Mouse (Mus musculus): Measurements from ENCODE around the gene Il2rb. TPM values are rescaled to one million over a fixed set of nuclear protein-coding genes. Genes with fewer than 3 reads are reported as not detected.

The Il2rb gene
- polyA plus RNA-seq, 1 experiment: 63.5 TPM

DNA sequence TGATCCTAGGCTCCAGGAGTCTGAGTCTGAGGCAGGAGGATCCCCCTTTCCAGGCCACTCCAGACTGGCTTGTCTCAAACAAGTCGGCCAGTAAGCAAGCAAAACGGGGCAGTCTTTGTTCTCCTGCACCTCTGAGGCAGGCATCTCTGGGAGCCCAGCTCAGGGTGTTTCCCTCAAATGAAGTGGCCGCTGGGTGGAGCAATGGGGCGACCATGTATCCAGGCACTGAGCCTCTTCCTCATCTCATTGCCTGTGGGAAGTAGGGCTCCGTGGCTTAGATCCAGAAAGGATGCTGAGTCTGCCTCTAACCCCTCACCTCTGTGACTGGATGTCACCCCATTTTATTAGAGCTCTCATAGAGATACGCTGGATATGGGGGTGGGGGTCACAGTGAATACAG is 28.3 kb downstream of the Il2rb start:
- H3K27me3 ChIP-seq (ENCODE audit: control insufficient read depth, insufficient read depth, low read length): no peaks in the 10 kb centered on the region
- DNase-seq (ENCODE audit: low read depth in 1 of 2, low spot score in 2 of 2): no peak
- 52% methylated on average over 6 of the region's 6 CpGs for WGBS
- H3K4me1 ChIP-seq (ENCODE audit: control insufficient read depth, insufficient read depth, insufficient read length): no peaks in the 10 kb centered on the region
- TF ChIP-seq POLR2A (IDR thresholded peaks at IDR 0.05; ENCODE audit: low read depth, low read length) (no peak), CTCF (IDR thresholded peaks at IDR 0.05; ENCODE audit: extremely low read depth, insufficient read depth, insufficient read length, insufficient replicate concordance) (no peak)
- H3K4me3 ChIP-seq (ENCODE audit: extremely low read depth, insufficient read depth, insufficient read length): no peak overlapping the region
- H3K27ac ChIP-seq (ENCODE audit: insufficient read depth, low read length): no peak overlapping the region
- no peaks in the 10 kb centered on the region for H3K36me3 ChIP-seq (ENCODE audit: control insufficient read depth, insufficient read depth, low read length)

DNA sequence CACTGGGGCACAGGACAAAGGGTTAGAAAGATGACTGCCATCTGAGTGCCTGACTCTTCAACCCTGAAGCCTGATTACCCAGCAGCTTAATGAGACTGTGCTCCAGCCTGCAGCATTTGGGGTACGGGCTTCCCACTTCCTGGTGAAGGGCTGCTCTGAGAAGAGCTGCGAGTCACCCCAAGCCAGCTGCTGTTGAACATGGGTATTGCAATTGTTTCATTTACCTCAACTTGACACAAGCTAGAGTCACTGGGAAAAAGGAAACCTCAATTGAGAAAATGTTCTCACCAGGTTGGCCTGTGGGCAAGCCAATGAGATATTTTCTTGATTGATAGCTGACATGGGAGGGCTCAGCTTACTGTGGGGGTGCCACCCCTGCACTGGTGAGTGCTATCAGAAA is 32.1 kb downstream of the Il2rb start:
- 10% methylated on average over 2 of the region's 2 CpGs for whole genome bisulfite sequencing
- H3K4me3 ChIP-seq (ENCODE audit: extremely low read depth, insufficient read depth, insufficient read length): no peak overlapping the region
- H3K27ac ChIP-seq (ENCODE audit: insufficient read depth, low read length): no peak overlapping the region
- no peaks in the 10 kb centered on the region for H3K36me3 ChIP-seq (ENCODE audit: control insufficient read depth, insufficient read depth, low read length)
- H3K27me3 ChIP-seq (ENCODE audit: control insufficient read depth, insufficient read depth, low read length): no peaks in the 10 kb centered on the region
- no peak for TF ChIP-seq CTCF (IDR thresholded peaks at IDR 0.05; ENCODE audit: extremely low read depth, insufficient read depth, insufficient read length, insufficient replicate concordance)
- DNase-seq (ENCODE audit: low read depth in 1 of 2, low spot score in 2 of 2): no peak
- no peaks in the 10 kb centered on the region for H3K4me1 ChIP-seq (ENCODE audit: control insufficient read depth, insufficient read depth, insufficient read length)

DNA sequence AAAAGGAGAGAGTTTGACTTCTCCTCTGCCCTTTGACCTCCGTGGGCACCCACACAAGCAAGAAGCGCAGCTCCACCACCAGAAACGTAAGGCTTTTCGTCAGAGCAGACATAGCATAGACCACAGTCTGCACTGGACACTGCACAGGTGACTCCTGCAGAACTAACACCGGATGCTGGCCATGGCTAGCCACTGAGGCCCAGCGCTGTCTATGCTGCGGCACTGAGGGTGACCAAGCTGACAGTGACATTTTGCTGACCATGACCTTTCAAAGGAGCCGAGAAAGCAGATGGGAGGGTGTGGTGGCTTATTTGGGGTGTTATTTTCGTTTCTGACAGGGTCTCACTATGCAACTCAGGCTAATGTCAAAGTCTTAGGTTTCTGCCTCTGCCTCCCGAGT is 37.9 kb downstream of the Il2rb start:
- H3K36me3 ChIP-seq (ENCODE audit: control insufficient read depth, insufficient read depth, low read length): no peaks in the 10 kb centered on the region
- no peaks in the 10 kb centered on the region for H3K27me3 ChIP-seq (ENCODE audit: control insufficient read depth, insufficient read depth, low read length)
- DNase-seq (ENCODE audit: low read depth in 1 of 2, low spot score in 2 of 2): no peak
- TF ChIP-seq CTCF (IDR thresholded peaks at IDR 0.05; ENCODE audit: extremely low read depth, insufficient read depth, insufficient read length, insufficient replicate concordance): no peak
- no peak for TF ChIP-seq POLR2A (IDR thresholded peaks at IDR 0.05; ENCODE audit: low read depth, low read length)
- no peak overlapping the region for H3K27ac ChIP-seq (ENCODE audit: insufficient read depth, low read length)
- WGBS: 71% methylated on average over 10 of the region's 10 CpGs
- no peaks in the 10 kb centered on the region for H3K4me1 ChIP-seq (ENCODE audit: control insufficient read depth, insufficient read depth, insufficient read length)
- no peak overlapping the region for H3K4me3 ChIP-seq (ENCODE audit: extremely low read depth, insufficient read depth, insufficient read length)

DNA sequence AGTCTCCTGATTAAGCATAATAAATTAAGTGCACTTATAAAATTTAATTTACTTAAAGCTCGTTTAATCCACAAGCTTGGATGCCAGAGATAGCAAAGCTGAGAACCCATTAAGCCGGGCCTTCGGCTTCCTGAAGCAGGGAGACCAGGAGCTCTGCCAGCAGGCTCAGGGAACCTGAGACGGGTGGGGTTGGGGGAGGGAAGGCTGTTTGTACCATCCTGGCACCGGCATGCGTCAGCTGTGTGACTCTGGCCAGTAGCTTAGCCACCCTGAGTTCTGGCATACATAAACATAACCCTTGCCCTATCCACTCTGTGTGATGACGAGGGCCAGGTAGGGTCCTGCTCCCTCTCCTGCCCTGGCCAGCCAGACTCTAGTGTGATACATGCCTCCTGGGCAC is 39.0 kb downstream of the Il2rb start:
- no peak for TF ChIP-seq CTCF (IDR thresholded peaks at IDR 0.05; ENCODE audit: extremely low read depth, insufficient read depth, insufficient read length, insufficient replicate concordance)
- TF ChIP-seq POLR2A (IDR thresholded peaks at IDR 0.05; ENCODE audit: low read depth, low read length): no peak
- 87% methylated on average over 7 of the region's 7 CpGs for WGBS
- Histone ChIP-seq H3K4me1 (ENCODE audit: control insufficient read depth, insufficient read depth, insufficient read length) (no peaks in the 10 kb centered on the region), H3K4me3 (ENCODE audit: extremely low read depth, insufficient read depth, insufficient read length) (no peak overlapping the region), H3K36me3 (ENCODE audit: control insufficient read depth, insufficient read depth, low read length) (no peaks in the 10 kb centered on the region), H3K27ac (ENCODE audit: insufficient read depth, low read length) (no peak overlapping the region), H3K27me3 (ENCODE audit: control insufficient read depth, insufficient read depth, low read length) (no peaks in the 10 kb centered on the region)
- no peak for DNase-seq (ENCODE audit: low read depth in 1 of 2, low spot score in 2 of 2)

DNA sequence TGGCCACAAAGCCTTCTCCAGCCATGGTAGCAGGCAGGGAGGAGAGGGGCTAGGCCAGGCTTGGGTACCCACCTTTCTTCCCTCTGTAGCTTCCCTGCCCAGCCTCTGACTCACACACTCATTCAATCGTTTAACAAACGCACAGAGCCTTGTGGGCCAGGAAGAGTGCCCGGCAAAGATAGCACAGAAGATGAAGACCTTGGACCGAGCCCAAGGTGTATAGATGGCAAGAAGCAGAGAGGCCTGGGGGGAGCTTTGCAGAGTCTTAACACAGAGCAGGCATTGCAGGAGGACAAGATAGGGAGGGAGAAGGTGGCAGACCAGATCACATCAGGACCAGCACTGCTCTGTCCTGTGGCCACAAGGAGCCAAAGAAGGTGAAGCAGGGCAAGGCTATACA is 39.9 kb downstream of the Il2rb start:
- H3K4me3 ChIP-seq (ENCODE audit: extremely low read depth, insufficient read depth, insufficient read length): no peak overlapping the region
- H3K36me3 ChIP-seq (ENCODE audit: control insufficient read depth, insufficient read depth, low read length): no peaks in the 10 kb centered on the region
- WGBS: 69% methylated on average over 4 of the region's 4 CpGs
- H3K4me1 ChIP-seq (ENCODE audit: control insufficient read depth, insufficient read depth, insufficient read length): no peaks in the 10 kb centered on the region
- H3K27me3 ChIP-seq (ENCODE audit: control insufficient read depth, insufficient read depth, low read length): no peaks in the 10 kb centered on the region
- no peak for TF ChIP-seq CTCF (IDR thresholded peaks at IDR 0.05; ENCODE audit: extremely low read depth, insufficient read depth, insufficient read length, insufficient replicate concordance)
- TF ChIP-seq POLR2A (IDR thresholded peaks at IDR 0.05; ENCODE audit: low read depth, low read length): no peak
- no peak for DNase-seq (ENCODE audit: low read depth in 1 of 2, low spot score in 2 of 2)
- H3K27ac ChIP-seq (ENCODE audit: insufficient read depth, low read length): no peak overlapping the region

DNA sequence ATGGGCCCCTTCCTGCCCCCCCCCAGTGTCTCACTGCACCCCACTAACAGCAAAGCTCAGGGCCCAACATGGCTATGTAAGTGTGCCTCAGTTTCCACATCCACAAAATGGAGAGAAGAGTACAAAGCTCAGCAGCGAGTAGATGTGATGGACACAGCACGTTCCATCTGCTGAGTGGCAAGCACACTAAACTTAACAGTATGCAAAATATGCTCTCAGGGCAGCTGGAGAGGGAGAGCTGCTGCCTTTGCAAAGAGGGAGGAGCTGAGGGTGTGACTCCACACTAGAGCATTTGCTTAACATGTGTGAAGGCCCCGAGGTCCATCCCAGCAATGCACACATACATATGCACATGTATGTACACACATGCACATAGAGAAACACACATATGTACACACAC is 42.1 kb downstream of the Il2rb start:
- Histone ChIP-seq H3K27me3 (ENCODE audit: control insufficient read depth, insufficient read depth, low read length) (no peaks in the 10 kb centered on the region), H3K27ac (ENCODE audit: insufficient read depth, low read length) (no peak overlapping the region), H3K4me1 (ENCODE audit: control insufficient read depth, insufficient read depth, insufficient read length) (no peaks in the 10 kb centered on the region; the same call in 1 of the 2 replicates), H3K4me3 (ENCODE audit: extremely low read depth, insufficient read depth, insufficient read length) (no peak overlapping the region), H3K36me3 (ENCODE audit: control insufficient read depth, insufficient read depth, low read length) (no peaks in the 10 kb centered on the region)
- WGBS: 79% methylated on average over 3 of the region's 3 CpGs
- TF ChIP-seq CTCF (IDR thresholded peaks at IDR 0.05; ENCODE audit: extremely low read depth, insufficient read depth, insufficient read length, insufficient replicate concordance): no peak
- TF ChIP-seq POLR2A (IDR thresholded peaks at IDR 0.05; ENCODE audit: low read depth, low read length): no peak
- DNase-seq (ENCODE audit: low read depth in 1 of 2, low spot score in 2 of 2): no peak

DNA sequence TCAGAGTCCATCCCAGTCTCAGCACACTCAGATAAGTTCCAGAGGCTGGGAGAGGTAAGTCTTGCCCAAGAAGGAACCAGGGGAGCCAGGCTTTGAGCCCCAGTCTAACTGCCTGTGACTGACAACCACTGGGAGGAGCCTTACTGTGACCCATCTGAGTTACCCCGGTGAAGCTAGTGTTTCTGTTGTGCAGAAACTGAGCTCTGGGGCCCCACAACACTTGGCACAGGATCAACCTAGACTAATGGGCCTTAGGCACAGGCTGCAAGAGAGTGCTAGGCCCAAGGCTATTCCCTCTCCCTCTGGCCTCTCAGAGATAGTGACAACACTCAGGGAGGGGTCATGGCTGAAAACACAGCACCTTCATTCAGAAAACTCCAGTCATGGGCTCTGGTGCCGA is 43.9 kb downstream of the Il2rb start:
- no peak for DNase-seq (ENCODE audit: low read depth in 1 of 2, low spot score in 2 of 2)
- Histone ChIP-seq H3K4me1 (ENCODE audit: control insufficient read depth, insufficient read depth, insufficient read length) (no peaks in the 10 kb centered on the region; the same call in 1 of the 2 replicates), H3K36me3 (ENCODE audit: control insufficient read depth, insufficient read depth, low read length) (no peaks in the 10 kb centered on the region), H3K27me3 (ENCODE audit: control insufficient read depth, insufficient read depth, low read length) (no peaks in the 10 kb centered on the region), H3K27ac (ENCODE audit: insufficient read depth, low read length) (no peak overlapping the region), H3K4me3 (ENCODE audit: extremely low read depth, insufficient read depth, insufficient read length) (no peak overlapping the region)
- no peak for TF ChIP-seq POLR2A (IDR thresholded peaks at IDR 0.05; ENCODE audit: low read depth, low read length)
- no peak for TF ChIP-seq CTCF (IDR thresholded peaks at IDR 0.05; ENCODE audit: extremely low read depth, insufficient read depth, insufficient read length, insufficient replicate concordance)
- WGBS: 50% methylated on average over 2 of the region's 2 CpGs
